8 mouse cellular contexts compared by ENCODE assay signal in the genomic region with DNA sequence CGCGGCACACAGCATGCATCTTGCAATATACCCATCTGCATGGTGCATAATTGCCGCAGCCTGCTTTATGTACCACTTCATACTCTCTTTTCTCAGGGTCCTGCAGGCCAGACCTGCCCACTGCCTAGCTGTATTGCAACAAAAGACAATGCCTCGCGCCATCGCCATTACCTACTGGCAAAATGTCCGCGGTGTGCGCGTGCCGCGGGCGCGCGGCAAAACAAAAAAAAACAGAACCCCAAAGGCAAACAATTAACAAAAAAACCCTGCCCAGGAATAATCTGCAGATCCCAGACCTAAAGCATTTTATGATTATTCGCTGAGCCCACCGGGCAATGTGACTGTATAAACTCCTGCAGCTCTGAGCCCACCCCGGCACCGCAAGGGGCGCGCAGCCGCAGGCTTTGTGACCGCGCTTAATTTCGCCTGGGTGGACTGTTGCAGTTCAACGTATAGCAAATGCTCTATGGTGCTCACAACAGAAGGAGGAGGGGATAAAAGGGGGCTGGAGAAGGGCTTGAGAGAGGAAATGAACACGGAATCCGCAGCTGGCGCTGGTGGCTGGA. TPM values are rescaled to one million over a fixed set of nuclear protein-coding genes. Genes with fewer than 3 reads are reported as not detected.
A peak's percentile ranks its signal among the peaks of the same experiment; 100 is the strongest.
DNase-seq lines count a peak whose midpoint lies in the region; ATAC-seq and TF ChIP-seq lines count a peak whose summit lies in the region.

No protein-coding gene starts in this region.

- H3K27ac ChIP-seq in lung, embryonic 14.5 days (ENCODE audit: low read depth) = peak overlapping the region; percentile 54
- peak overlapping the region; percentile 96 for H3K27ac ChIP-seq in embryonic facial prominence, embryonic 10.5 days (replicated peaks)
- H3K27ac ChIP-seq in limb, embryonic 11.5 days (replicated peaks; ENCODE audit: low read depth, low read length) = no peak overlapping the region
- no peak overlapping the region for H3K27ac ChIP-seq in olfactory bulb, adult 2 months (ENCODE audit: insufficient read depth, low read depth, low read length)

- peaks cover 63% of the 10 kb centered on the region for H3K9me3 ChIP-seq in lung, embryonic 14.5 days (ENCODE audit: low read depth, low read length)
- peaks cover 68% of the 10 kb centered on the region for H3K9me3 ChIP-seq in embryonic facial prominence, embryonic 10.5 days
- peaks cover 31% of the 10 kb centered on the region for H3K9me3 ChIP-seq in limb, embryonic 11.5 days (ENCODE audit: control insufficient read depth, low read length)

- TF ChIP-seq POLR2A in olfactory bulb, adult 2 months (IDR thresholded peaks at IDR 0.05; ENCODE audit: insufficient read depth, low read depth, low read length) = no peak

- H3K4me2 ChIP-seq in lung, embryonic 14.5 days = peak overlapping the region; percentile 69
- H3K4me2 ChIP-seq in limb, embryonic 11.5 days (ENCODE audit: low read depth, severe bottlenecking) = peak overlapping the region; percentile 51

- H3K27me3 ChIP-seq in lung, embryonic 14.5 days (ENCODE audit: insufficient read depth, low read length) = peaks cover 36% of the 10 kb centered on the region
- peaks cover 43% of the 10 kb centered on the region for H3K27me3 ChIP-seq in embryonic facial prominence, embryonic 10.5 days (replicated peaks; ENCODE audit: low read depth, poor library complexity, severe bottlenecking)
- peaks cover 22% of the 10 kb centered on the region for H3K27me3 ChIP-seq in limb, embryonic 11.5 days (ENCODE audit: control insufficient read depth, insufficient read depth, low read length)

- DNase-seq in lung, embryonic 14.5 days = peak; percentile 60
- DNase-seq in lung, postnatal 10 days = no peak
- peak; percentile 66 for DNase-seq in embryonic facial prominence, embryonic 10.5 days (ENCODE audit: low spot score)
- peak; percentile 72 for DNase-seq in limb, embryonic 11.5 days (ENCODE audit: low spot score)
- no peak for DNase-seq in right cerebral cortex, postnatal 25 days
- DNase-seq in kidney, postnatal 25 days = no peak
- no peak for DNase-seq in spleen, postnatal 36 days (ENCODE audit: low spot score in 2 of 2)

- H3K4me1 ChIP-seq in lung, embryonic 14.5 days (ENCODE audit: insufficient read depth) = 0 out of 2 replicates have a peak, but pooled peaks cover 4% of the 10 kb centered on the region
- H3K4me1 ChIP-seq in embryonic facial prominence, embryonic 10.5 days = peaks cover 68% of the 10 kb centered on the region
- peaks cover 24% of the 10 kb centered on the region for H3K4me1 ChIP-seq in limb, embryonic 11.5 days (ENCODE audit: control insufficient read depth, insufficient read depth, low read length)
- peaks cover 4% of the 10 kb centered on the region; the same call in 1 of the 2 replicates for H3K4me1 ChIP-seq in olfactory bulb, adult 2 months (ENCODE audit: control insufficient read depth, insufficient read depth, low read length)

- H3K36me3 ChIP-seq in lung, embryonic 14.5 days (ENCODE audit: insufficient read depth) = peaks cover 7% of the 10 kb centered on the region; the same call in 1 of the 2 replicates
- H3K36me3 ChIP-seq in embryonic facial prominence, embryonic 10.5 days (replicated peaks) = peaks cover 72% of the 10 kb centered on the region
- H3K36me3 ChIP-seq in limb, embryonic 11.5 days (ENCODE audit: control insufficient read depth, insufficient read depth, low read length) = no peaks in the 10 kb centered on the region

- TF ChIP-seq CTCF in lung, embryonic 14.5 days (IDR thresholded peaks at IDR 0.05; ENCODE audit: low read depth) = peak; percentile 22; the same call in 1 of the 2 replicates
- TF ChIP-seq CTCF in olfactory bulb, adult 2 months (IDR thresholded peaks at IDR 0.05; ENCODE audit: insufficient read depth, low read depth, low read length) = no peak

- H3K4me3 ChIP-seq in lung, embryonic 14.5 days (ENCODE audit: low read depth, low read length) = peak overlapping the region; percentile 62
- H3K4me3 ChIP-seq in embryonic facial prominence, embryonic 10.5 days = peak overlapping the region; percentile 74
- H3K4me3 ChIP-seq in limb, embryonic 11.5 days (ENCODE audit: low read depth, low read length) = peak overlapping the region; percentile 15
- H3K4me3 ChIP-seq in olfactory bulb, adult 2 months (ENCODE audit: insufficient read depth, low read depth, low read length) = peak overlapping the region; percentile 41

- peak overlapping the region; percentile 37 for H3K9ac ChIP-seq in lung, embryonic 14.5 days
- H3K9ac ChIP-seq in limb, embryonic 11.5 days (ENCODE audit: low read length) = peak overlapping the region; percentile 45

- WGBS in lung, embryonic 14.5 days = 44% methylated on average over 29 of the region's 29 CpGs
- WGBS in embryonic facial prominence, embryonic 10.5 days = 50% methylated on average over 29 of the region's 29 CpGs
- 52% methylated on average over 29 of the region's 29 CpGs for WGBS in limb, embryonic 11.5 days
- WGBS in olfactory bulb, adult 2 months = 50% methylated on average over 29 of the region's 29 CpGs

- peak; percentile 12; the same call in 1 of the 2 replicates for ATAC-seq in lung, embryonic 14.5 days (ENCODE audit: insufficient read depth)
- ATAC-seq in limb, embryonic 11.5 days (ENCODE audit: insufficient number of reproducible peaks, low FRiP score, low TSS enrichment, low read depth) = peak; percentile 35; the same call in 1 of the 2 replicates

RNA-seq across cellular contexts. Expression of a gene that starts 11.9 kb away (rescaled TPM):
- polyA plus RNA-seq in lung, embryonic 14.5 days (2014; fragmentation: Nextera tagmentation; extraction: Ambion mirVana) = 1,980 and 2,011 TPM in 2 replicates
- polyA plus RNA-seq in embryonic facial prominence, embryonic 10.5 days (2016; fragmentation: Nextera tagmentation; extraction: Ambion mirVana) = 1,270 and 1,303 TPM in 2 replicates
- 1,406 and 1,468 TPM in 2 replicates for polyA plus RNA-seq in limb, embryonic 11.5 days (2014; fragmentation: Nextera tagmentation; extraction: Ambion mirVana)
- 195 and 698 TPM in 2 replicates for polyA plus RNA-seq in olfactory bulb, adult 2 months (2012; ENCODE audit: insufficient read depth, insufficient read length, low replicate concordance, missing spikeins)

RNA-seq across cellular contexts. Expression of a gene that starts 50.5 kb away (rescaled TPM):
- 11.3 and 14.7 TPM in 2 replicates for polyA plus RNA-seq in lung, embryonic 14.5 days (2014; fragmentation: Nextera tagmentation; extraction: Ambion mirVana)
- 11.9 and 14.6 TPM in 2 replicates for polyA plus RNA-seq in embryonic facial prominence, embryonic 10.5 days (2016; fragmentation: Nextera tagmentation; extraction: Ambion mirVana)
- 8.6 and 13.0 TPM in 2 replicates for polyA plus RNA-seq in limb, embryonic 11.5 days (2014; fragmentation: Nextera tagmentation; extraction: Ambion mirVana)
- not detected in 2 replicates for polyA plus RNA-seq in olfactory bulb, adult 2 months (2012; ENCODE audit: insufficient read depth, insufficient read length, low replicate concordance, missing spikeins)

Comparison
In these comparisons a context has a peak if more than half of its experiments do, and no peak if none do; other contexts are left out.
1. DNase-seq: peak in lung, embryonic 14.5 days (single experiment), embryonic facial prominence, embryonic 10.5 days (single experiment) and limb, embryonic 11.5 days (single experiment); none in lung, postnatal 10 days (single experiment), right cerebral cortex, postnatal 25 days (single experiment), kidney, postnatal 25 days (0 of 2) and spleen, postnatal 36 days (0 of 2).
2. H3K27ac ChIP-seq: peak in lung, embryonic 14.5 days (single experiment) and embryonic facial prominence, embryonic 10.5 days (single experiment); none in limb, embryonic 11.5 days (single experiment) and olfactory bulb, adult 2 months (single experiment).
3. H3K4me3 ChIP-seq: peak in every context shown above with its lines; median percentile 74 in embryonic facial prominence, embryonic 10.5 days; 62 in lung, embryonic 14.5 days; 41 in olfactory bulb, adult 2 months; 15 in limb, embryonic 11.5 days.